Mouse (Mus musculus): ENCODE measurements around the gene AU022252. TPM values are rescaled to one million over a fixed set of nuclear protein-coding genes. Genes with fewer than 3 reads are reported as not detected.

AU022252 gene
- polyA plus RNA-seq, 1 experiment from 2014 or later, result 15.1 TPM

- H3K36me3 ChIP-seq (ENCODE audit: control insufficient read depth, insufficient read depth), result no peaks in the 10 kb centered on the region
- no peak overlapping the region for H3K4me3 ChIP-seq (ENCODE audit: low read depth, low read length)
- 67% methylated on average over 3 of the region's 3 CpGs for WGBS
- no peaks in the 10 kb centered on the region for H3K9me3 ChIP-seq (ENCODE audit: control insufficient read depth)
- 0 out of 2 replicates have a peak, but pooled peaks cover under 1% of the 10 kb centered on the region for H3K4me1 ChIP-seq (replicated peaks; ENCODE audit: control insufficient read depth, insufficient read depth, low read length)
- no peak for ATAC-seq
- H3K4me2 ChIP-seq (replicated peaks; ENCODE audit: low read depth), result no peak overlapping the region
- H3K9ac ChIP-seq (ENCODE audit: low read depth, low read length), result no peak overlapping the region
- no peak overlapping the region for H3K27ac ChIP-seq (ENCODE audit: low read depth, low read length)
- no peak for TF ChIP-seq CTCF (IDR thresholded peaks at IDR 0.05; ENCODE audit: low read depth)
- H3K27me3 ChIP-seq (replicated peaks; ENCODE audit: control insufficient read depth, insufficient read depth, low read length), result no peaks in the 10 kb centered on the region
Measured at GRCm38 (mm10) chr4:119263459-119263858, 30.9 kb upstream of the AU022252 start.

GRCm38 (mm10) chr4:119262483-119262882 is 30.0 kb upstream of the AU022252 start:
- Histone ChIP-seq H3K27ac (ENCODE audit: low read depth, low read length) (no peak overlapping the region), H3K4me3 (ENCODE audit: low read depth, low read length) (no peak overlapping the region), H3K9me3 (ENCODE audit: control insufficient read depth) (no peaks in the 10 kb centered on the region), H3K4me1 (replicated peaks; ENCODE audit: control insufficient read depth, insufficient read depth, low read length) (0 out of 2 replicates have a peak, but pooled peaks cover 2% of the 10 kb centered on the region), H3K27me3 (replicated peaks; ENCODE audit: control insufficient read depth, insufficient read depth, low read length) (no peaks in the 10 kb centered on the region), H3K36me3 (ENCODE audit: control insufficient read depth, insufficient read depth) (no peaks in the 10 kb centered on the region), H3K9ac (ENCODE audit: low read depth, low read length) (no peak overlapping the region), H3K4me2 (replicated peaks; ENCODE audit: low read depth) (no peak overlapping the region)
- 87% methylated on average over 5 of the region's 5 CpGs for WGBS
- ATAC-seq, result no peak
- no peak for TF ChIP-seq CTCF (IDR thresholded peaks at IDR 0.05; ENCODE audit: low read depth)

- H3K4me3 ChIP-seq (ENCODE audit: low read depth, low read length), result no peak overlapping the region
- TF ChIP-seq CTCF (IDR thresholded peaks at IDR 0.05; ENCODE audit: low read depth), result no peak
- WGBS, result 61% methylated on average over 7 of the region's 7 CpGs
Measured at GRCm38 (mm10) chr4:119261087-119261713, 28.7 kb upstream of the AU022252 start.

GRCm38 (mm10) chr4:119259344-119260254 is 27.1 kb upstream of the AU022252 start:
- Histone ChIP-seq H3K27ac (ENCODE audit: low read depth, low read length) (peak overlapping the region; percentile 61), H3K4me1 (replicated peaks; ENCODE audit: control insufficient read depth, insufficient read depth, low read length) (0 out of 2 replicates have a peak, but pooled peaks cover 2% of the 10 kb centered on the region), H3K36me3 (ENCODE audit: control insufficient read depth, insufficient read depth) (no peaks in the 10 kb centered on the region), H3K4me2 (replicated peaks; ENCODE audit: low read depth) (0 out of 2 replicates have a peak overlapping the region, but pooled peaks have one; percentile 21), H3K4me3 (ENCODE audit: low read depth, low read length) (no peak overlapping the region), H3K9me3 (ENCODE audit: control insufficient read depth) (no peaks in the 10 kb centered on the region), H3K9ac (ENCODE audit: low read depth, low read length) (no peak overlapping the region), H3K27me3 (replicated peaks; ENCODE audit: control insufficient read depth, insufficient read depth, low read length) (no peaks in the 10 kb centered on the region)
- peak; percentile 53 for TF ChIP-seq CTCF (IDR thresholded peaks at IDR 0.05; ENCODE audit: low read depth)
- 68% methylated on average over 15 of the region's 15 CpGs for WGBS
- ATAC-seq, result no peak

More at GRCm38 (mm10) chr4:119261087-119261713, 28.7 kb upstream of the AU022252 start:
- no peak overlapping the region for H3K9ac ChIP-seq (ENCODE audit: low read depth, low read length)
- 0 out of 2 replicates have a peak, but pooled peaks cover 2% of the 10 kb centered on the region for H3K4me1 ChIP-seq (replicated peaks; ENCODE audit: control insufficient read depth, insufficient read depth, low read length)
- H3K27me3 ChIP-seq (replicated peaks; ENCODE audit: control insufficient read depth, insufficient read depth, low read length), result no peaks in the 10 kb centered on the region
- peak; percentile 23; the same call in 1 of the 2 replicates for ATAC-seq
- peak overlapping the region; percentile 61 for H3K27ac ChIP-seq (ENCODE audit: low read depth, low read length)
- H3K36me3 ChIP-seq (ENCODE audit: control insufficient read depth, insufficient read depth), result no peaks in the 10 kb centered on the region
- H3K4me2 ChIP-seq (replicated peaks; ENCODE audit: low read depth), result no peak overlapping the region
- no peaks in the 10 kb centered on the region for H3K9me3 ChIP-seq (ENCODE audit: control insufficient read depth)

GRCm38 (mm10) chr4:119257083-119257482 is 24.6 kb upstream of the AU022252 start:
- no peak for TF ChIP-seq CTCF (IDR thresholded peaks at IDR 0.05; ENCODE audit: low read depth)
- H3K9me3 ChIP-seq (ENCODE audit: control insufficient read depth), result no peaks in the 10 kb centered on the region
- WGBS, result 37% methylated on average over 6 of the region's 6 CpGs
- H3K27ac ChIP-seq (ENCODE audit: low read depth, low read length), result peak overlapping the region; percentile 94
- H3K9ac ChIP-seq (ENCODE audit: low read depth, low read length), result peak overlapping the region; percentile 58; the same call in 1 of the 2 replicates
- 0 out of 2 replicates have a peak overlapping the region, but pooled peaks have one; percentile 1 for H3K4me3 ChIP-seq (ENCODE audit: low read depth, low read length)
- peak; percentile 86 for ATAC-seq
- peak overlapping the region; percentile 48 for H3K4me2 ChIP-seq (replicated peaks; ENCODE audit: low read depth)
- H3K27me3 ChIP-seq (replicated peaks; ENCODE audit: control insufficient read depth, insufficient read depth, low read length), result no peaks in the 10 kb centered on the region
- 0 out of 2 replicates have a peak, but pooled peaks cover 2% of the 10 kb centered on the region for H3K4me1 ChIP-seq (replicated peaks; ENCODE audit: control insufficient read depth, insufficient read depth, low read length)
- H3K36me3 ChIP-seq (ENCODE audit: control insufficient read depth, insufficient read depth), result no peaks in the 10 kb centered on the region

- H3K27me3 ChIP-seq (replicated peaks; ENCODE audit: control insufficient read depth, insufficient read depth, low read length), result no peaks in the 10 kb centered on the region
- 0 out of 2 replicates have a peak, but pooled peaks cover 2% of the 10 kb centered on the region for H3K4me1 ChIP-seq (replicated peaks; ENCODE audit: control insufficient read depth, insufficient read depth, low read length)
- peak within 1 kb of the TSS; percentile 48 for H3K4me2 ChIP-seq (replicated peaks; ENCODE audit: low read depth)
- H3K36me3 ChIP-seq (ENCODE audit: control insufficient read depth, insufficient read depth), result no peaks in the 10 kb centered on the region
- no peak for TF ChIP-seq CTCF (IDR thresholded peaks at IDR 0.05; ENCODE audit: low read depth)
- H3K9me3 ChIP-seq (ENCODE audit: control insufficient read depth), result no peaks in the 10 kb centered on the region
- H3K27ac ChIP-seq (ENCODE audit: low read depth, low read length), result peak within 1 kb of the TSS; percentile 94; the same call in 1 of the 2 replicates
- WGBS, result 85% methylated on average over 12 of the region's 12 CpGs
- no peak for ATAC-seq
- H3K4me3 ChIP-seq (ENCODE audit: low read depth, low read length), result no peak within 1 kb of the TSS
- H3K9ac ChIP-seq (ENCODE audit: low read depth, low read length), result peak within 1 kb of the TSS; percentile 58
Measured at GRCm38 (mm10) chr4:119255351-119255750, 22.8 kb upstream of the AU022252 start, which contains the start of gene Cldn19. Gene Cldn19 (plus strand): TSS chr4:119255414.

Measured in intestine, postnatal 0 days (tissue).